Mouse (Mus musculus) liver, postnatal 0 days (tissue): ENCODE data around the gene Znrf2.

Experiments
- CTCF ChIP-seq: sonication (generic); IDR thresholded peaks from 2 replicates; pipeline ENCODE4 v1.5.1; 2016; ENCODE audit warnings: antibody characterized with exemption, low read depth
- EP300 ChIP-seq: IDR thresholded peaks from 2 replicates; pipeline ENCODE4 v1.6.1; 2016; ENCODE audit warnings: antibody characterized with exemption, low read depth, mild to moderate bottlenecking

DNA sequence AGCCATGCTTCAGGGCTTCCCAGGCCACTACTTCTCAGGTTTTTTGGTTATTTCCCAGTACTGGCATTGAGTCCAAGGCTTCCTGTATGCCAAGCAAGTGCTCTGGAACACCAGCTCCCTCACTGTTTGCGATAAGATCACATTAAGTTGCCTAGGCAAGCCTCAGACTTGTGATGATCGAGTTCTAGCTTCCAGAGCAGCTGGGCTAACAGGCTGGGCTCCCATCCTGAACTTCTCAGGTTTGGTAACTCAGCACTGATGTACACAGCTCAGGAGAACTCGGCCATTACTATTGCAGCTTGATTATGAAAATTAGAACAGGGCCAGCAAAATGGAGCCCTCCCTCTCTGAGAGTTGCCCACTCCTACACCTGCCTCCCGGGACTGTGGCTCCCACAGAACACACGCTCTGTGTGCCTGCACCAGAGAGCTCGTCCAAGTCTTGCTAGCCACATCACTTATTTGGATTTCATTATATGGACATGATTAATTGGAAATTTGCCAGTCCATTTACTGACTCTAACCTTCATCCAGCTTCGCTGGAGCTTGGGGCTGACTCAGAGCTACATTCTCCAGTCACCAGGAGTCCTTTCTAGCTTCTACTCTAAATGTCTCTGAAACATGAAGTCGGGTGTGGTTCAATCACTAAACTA is 14.5 kb downstream of the Znrf2 start:
- TF ChIP-seq CTCF: no peak
- TF ChIP-seq EP300: no peak
